Mouse (Mus musculus) MEL (cell line): ENCODE results near the gene Evl.

Source experiments
- CHD2 ChIP-seq: IDR thresholded peaks from 2 replicates; pipeline ENCODE4 v1.6.1; 2011; ENCODE audit warnings: low read length, improper control_type of control experiment
- CTCF ChIP-seq, 3 experiments: IDR thresholded peaks in 2 of 3; conservative IDR thresholded peaks in 1 of 3; 2 replicates each; pipeline ENCODE4 v1.5.1; 2011 to 2012; ENCODE audit warnings: low read length in 3 of 3, low read depth in 2 of 3, mild to moderate bottlenecking in 2 of 3, improper control_type of control experiment in 1 of 3, inconsistent platforms in 1 of 3, mixed read lengths in 1 of 3, moderate library complexity in 1 of 3; ENCODE audit not compliant: control insufficient read depth in 1 of 3, insufficient read depth in 1 of 3, poor library complexity in 1 of 3, severe bottlenecking in 1 of 3
- ETS1 ChIP-seq: IDR thresholded peaks from 2 replicates; pipeline ENCODE4 v1.6.1; 2012; ENCODE audit warnings: low read depth, mild to moderate bottlenecking, inconsistent platforms, low read length, improper control_type of control experiment, moderate library complexity
- GABPA ChIP-seq: IDR thresholded peaks from 2 replicates; pipeline ENCODE4 v1.6.1; 2012; ENCODE audit warnings: low read depth, mild to moderate bottlenecking, inconsistent platforms, low read length, improper control_type of control experiment, moderate library complexity
- MXI1 ChIP-seq: IDR thresholded peaks from 2 replicates; pipeline ENCODE4 v1.6.1; 2011; ENCODE audit warnings: mild to moderate bottlenecking, low read depth, low read length, improper control_type of control experiment
- POLR2A ChIP-seq, 2 experiments: IDR thresholded peaks; 2 replicates each; pipeline ENCODE4 v1.6.1; 2011 to 2012; ENCODE audit warnings: low read length in 2 of 2, mild to moderate bottlenecking in 2 of 2, control low read depth in 1 of 2, improper control_type of control experiment in 1 of 2, low read depth in 1 of 2, moderate library complexity in 1 of 2; ENCODE audit not compliant: control insufficient read depth in 1 of 2, insufficient read depth in 1 of 2, poor library complexity in 1 of 2
- POLR2AphosphoS2 ChIP-seq: IDR thresholded peaks from 2 replicates; pipeline ENCODE4 v1.6.1; 2011; ENCODE audit warnings: low read length, improper control_type of control experiment
- ZNF384 ChIP-seq: IDR thresholded peaks from 2 replicates; pipeline ENCODE4 v1.6.1; 2012; ENCODE audit warnings: low read depth, mild to moderate bottlenecking, inconsistent platforms, low read length, improper control_type of control experiment

GRCm38 (mm10) chr12:108642019-108642418, 87.5 kb downstream of the Evl start:
- no peak for TF ChIP-seq POLR2A (IDR thresholded peaks at IDR 0.05; ENCODE audit: control insufficient read depth in 1 of 2, insufficient read depth in 1 of 2, low read depth in 1 of 2, low read length in 2 of 2, poor library complexity in 1 of 2)
- TF ChIP-seq GABPA, result no peak
- no peak for TF ChIP-seq POLR2AphosphoS2
- TF ChIP-seq ETS1, result no peak
- no peak for TF ChIP-seq CTCF (IDR thresholded peaks at IDR 0.05 in 2 of 3, conservative IDR thresholded peaks at IDR 0.05 in 1 of 3; ENCODE audit: control insufficient read depth in 1 of 3, insufficient read depth in 1 of 3, low read depth in 2 of 3, low read length in 3 of 3, poor library complexity in 1 of 3, severe bottlenecking in 1 of 3)
- no peak for TF ChIP-seq ZNF384
- no peak for TF ChIP-seq MXI1
- TF ChIP-seq CHD2, result no peak
